Mouse (Mus musculus) testis, postnatal 14 days (tissue): Measurements from ENCODE around the gene Nat8f6.
"Not testable (repeated sequence)": the region's sequence is repeated elsewhere in the genome, so short reads cannot be mapped to it uniquely, and the experiment has no call there.

ENCODE experiments used
- DNase-seq: peaks from one replicate; pipeline ENCODE4 v3.0.0; 2021; ENCODE audit warnings: low spot score

The Nat8f6 gene

GRCm38 (mm10) chr6:85836098-85836497 lies 15.3 kb upstream of the Nat8f6 start:
- DNase-seq, result not testable (repeated sequence)

- not testable (repeated sequence) for DNase-seq
Measured at GRCm38 (mm10) chr6:85835104-85835503, 14.3 kb upstream of the Nat8f6 start.

GRCm38 (mm10) chr6:85834504-85835100 lies 13.8 kb upstream of the Nat8f6 start:
- not testable (repeated sequence) for DNase-seq

- DNase-seq, result no peak
Measured at GRCm38 (mm10) chr6:85831796-85832321, 11.1 kb upstream of the Nat8f6 start, which contains the start of gene Nat8. Nat8 (minus strand) TSS chr6:85832082.

- no peak for DNase-seq
Measured at GRCm38 (mm10) chr6:85829462-85829861, 8.7 kb upstream of the Nat8f6 start.

- no peak for DNase-seq
Measured at GRCm38 (mm10) chr6:85825886-85826285, 5.1 kb upstream of the Nat8f6 start.

GRCm38 (mm10) chr6:85823382-85824090 lies 2.8 kb upstream of the Nat8f6 start:
- no peak for DNase-seq

- DNase-seq, result no peak
Measured at GRCm38 (mm10) chr6:85822286-85822685, 1.5 kb upstream of the Nat8f6 start.

- DNase-seq, result no peak
Measured at GRCm38 (mm10) chr6:85818338-85818737, 2.4 kb downstream of the Nat8f6 start.

- no peak for DNase-seq
Measured at GRCm38 (mm10) chr6:85813339-85813738, 7.4 kb downstream of the Nat8f6 start.

- DNase-seq, result not testable (repeated sequence)
Measured at GRCm38 (mm10) chr6:85810942-85811537, 9.7 kb downstream of the Nat8f6 start.

GRCm38 (mm10) chr6:85810514-85810913 lies 10.2 kb downstream of the Nat8f6 start:
- DNase-seq, result not testable (repeated sequence)

- DNase-seq, result not testable (repeated sequence)
Measured at GRCm38 (mm10) chr6:85809784-85810183, 11.0 kb downstream of the Nat8f6 start.

- not testable (repeated sequence) for DNase-seq
Measured at GRCm38 (mm10) chr6:85803180-85803579, 17.6 kb downstream of the Nat8f6 start.

GRCm38 (mm10) chr6:85765532-85765931 lies 55.2 kb downstream of the Nat8f6 start, which contains the start of gene Nat8f3:
Nat8f3 (minus strand) TSS chr6:85765754.
- DNase-seq, result peak; percentile 18

GRCm38 (mm10) chr6:85763127-85764070 lies 57.4 kb downstream of the Nat8f6 start:
- not testable (repeated sequence) for DNase-seq

- not testable (repeated sequence) for DNase-seq
Measured at GRCm38 (mm10) chr6:85762678-85763077, 58.1 kb downstream of the Nat8f6 start.
